Mouse (Mus musculus) MEL (cell line): Measurements from ENCODE around the gene BC005537. TPM values are rescaled to one million over a fixed set of nuclear protein-coding genes. Genes with fewer than 3 reads are reported as not detected.

Experiments used
- DNase-seq: peaks from one replicate; pipeline ENCODE4 v3.0.0; 2011; ENCODE audit warnings: low read depth, low spot score
- H3K27ac ChIP-seq: 2 replicates; pipeline ENCODE4 v1.5.1; 2012; ENCODE audit warnings: low read depth, mild to moderate bottlenecking, control low read depth, low read length, moderate library complexity; ENCODE audit not compliant: control insufficient read depth
- H3K27me3 ChIP-seq, 2 experiments: fragments of 150-350 bp in 1 of 2; sonication (generic) in 1 of 2; 2 replicates each; pipeline ENCODE4 v1.6.1; 2012; ENCODE audit warnings: low read length in 2 of 2, mild to moderate bottlenecking in 2 of 2, improper control_type of control experiment in 1 of 2, moderate library complexity in 1 of 2; ENCODE audit not compliant: insufficient read depth in 2 of 2, control insufficient read depth in 1 of 2
- H3K36me3 ChIP-seq, 2 experiments: 2 replicates each; pipeline ENCODE4 v1.6.1; 2012 to 2014; ENCODE audit warnings: low read length in 2 of 2, improper control_type of control experiment in 1 of 2, inconsistent platforms in 1 of 2, mild to moderate bottlenecking in 1 of 2; ENCODE audit not compliant: insufficient read depth in 2 of 2, control insufficient read depth in 1 of 2
- H3K4me1 ChIP-seq, 2 experiments: fragments of 150-350 bp in 1 of 2; sonication (generic) in 1 of 2; 2 replicates each; pipeline ENCODE4 v1.6.1; 2012; ENCODE audit warnings: low read length in 2 of 2, improper control_type of control experiment in 1 of 2, mild to moderate bottlenecking in 1 of 2; ENCODE audit not compliant: insufficient read depth in 2 of 2, control insufficient read depth in 1 of 2
- H3K4me3 ChIP-seq, 2 experiments: fragments of 150-350 bp in 1 of 2; sonication (generic) in 1 of 2; 2 replicates each; pipeline ENCODE4 v1.5.1; 2012; ENCODE audit warnings: low read depth in 2 of 2, low read length in 2 of 2, mild to moderate bottlenecking in 2 of 2, moderate library complexity in 2 of 2, control low read depth in 1 of 2, improper control_type of control experiment in 1 of 2; ENCODE audit not compliant: control insufficient read depth in 1 of 2, insufficient read depth in 1 of 2
- H3K79me2 ChIP-seq: 2 replicates; pipeline ENCODE4 v1.6.1; 2012; ENCODE audit warnings: mild to moderate bottlenecking, low read length, moderate library complexity; ENCODE audit not compliant: control insufficient read depth, poor library complexity, insufficient read depth
- H3K9ac ChIP-seq: 2 replicates; pipeline ENCODE4 v1.6.1; 2012; ENCODE audit warnings: low read depth, mild to moderate bottlenecking, control low read depth, low read length, moderate library complexity; ENCODE audit not compliant: control insufficient read depth, poor library complexity, severe bottlenecking
- H3K9me3 ChIP-seq: fragments of 150-350 bp; sonication (generic); replicated peaks from 2 replicates; pipeline ENCODE4 v1.6.1; 2012; ENCODE audit warnings: mild to moderate bottlenecking, low read length, improper control_type of control experiment, moderate library complexity; ENCODE audit not compliant: insufficient read depth
- BHLHE40 ChIP-seq: IDR thresholded peaks from 2 replicates; pipeline ENCODE4 v1.6.1; 2012; ENCODE audit warnings: low read depth, mild to moderate bottlenecking, inconsistent platforms, low read length, improper control_type of control experiment, borderline replicate concordance
- CHD1 ChIP-seq: IDR thresholded peaks from 2 replicates; pipeline ENCODE4 v1.6.1; 2012; ENCODE audit warnings: low read depth, mild to moderate bottlenecking, inconsistent platforms, low read length, improper control_type of control experiment
- CTCF ChIP-seq, 3 experiments: IDR thresholded peaks in 2 of 3; conservative IDR thresholded peaks in 1 of 3; 2 replicates each; pipeline ENCODE4 v1.5.1; 2011 to 2012; ENCODE audit warnings: low read length in 3 of 3, low read depth in 2 of 3, mild to moderate bottlenecking in 2 of 3, improper control_type of control experiment in 1 of 3, inconsistent platforms in 1 of 3, mixed read lengths in 1 of 3, moderate library complexity in 1 of 3; ENCODE audit not compliant: control insufficient read depth in 1 of 3, insufficient read depth in 1 of 3, poor library complexity in 1 of 3, severe bottlenecking in 1 of 3
- E2F4 ChIP-seq: IDR thresholded peaks from 2 replicates; pipeline ENCODE4 v1.6.1; 2011; ENCODE audit warnings: low read depth, low read length, improper control_type of control experiment, borderline replicate concordance
- ELF1 ChIP-seq: IDR thresholded peaks from 2 replicates; pipeline ENCODE4 v1.6.1; 2014; ENCODE audit warnings: low read depth, mild to moderate bottlenecking, inconsistent platforms, low read length, improper control_type of control experiment, moderate library complexity
- KAT2A ChIP-seq: conservative IDR thresholded peaks from 2 replicates; pipeline ENCODE4 v1.6.1; 2012; ENCODE audit warnings: low read depth, low read length, improper control_type of control experiment, inconsistent platforms
- MXI1 ChIP-seq: IDR thresholded peaks from 2 replicates; pipeline ENCODE4 v1.6.1; 2011; ENCODE audit warnings: mild to moderate bottlenecking, low read depth, low read length, improper control_type of control experiment
- MYC ChIP-seq: IDR thresholded peaks from 2 replicates; pipeline ENCODE4 v1.6.1; 2011; ENCODE audit warnings: low read depth, mild to moderate bottlenecking, low read length, improper control_type of control experiment, moderate library complexity
- POLR2A ChIP-seq, 2 experiments: IDR thresholded peaks; 2 replicates each; pipeline ENCODE4 v1.6.1; 2011 to 2012; ENCODE audit warnings: low read length in 2 of 2, mild to moderate bottlenecking in 2 of 2, control low read depth in 1 of 2, improper control_type of control experiment in 1 of 2, low read depth in 1 of 2, moderate library complexity in 1 of 2; ENCODE audit not compliant: control insufficient read depth in 1 of 2, insufficient read depth in 1 of 2, poor library complexity in 1 of 2
- POLR2AphosphoS5 ChIP-seq: IDR thresholded peaks from 2 replicates; pipeline ENCODE4 v1.6.1; 2012; ENCODE audit warnings: low read depth, borderline replicate concordance, mild to moderate bottlenecking, inconsistent platforms, low read length, moderate library complexity, mixed read lengths
- SIN3A ChIP-seq: IDR thresholded peaks from 2 replicates; pipeline ENCODE4 v1.6.1; 2012; ENCODE audit warnings: low read length, improper control_type of control experiment, inconsistent platforms
- UBTF ChIP-seq: IDR thresholded peaks from 2 replicates; pipeline ENCODE4 v1.6.1; 2012; ENCODE audit warnings: low read depth, mild to moderate bottlenecking, inconsistent platforms, low read length, improper control_type of control experiment, moderate library complexity, borderline replicate concordance; ENCODE audit not compliant: insufficient read depth
- ZNF384 ChIP-seq: IDR thresholded peaks from 2 replicates; pipeline ENCODE4 v1.6.1; 2012; ENCODE audit warnings: low read depth, mild to moderate bottlenecking, inconsistent platforms, low read length, improper control_type of control experiment
- polyA plus RNA-seq, 2 experiments: library from polyadenylated mRNA; stranded (reverse) in 1 of 2; unstranded in 1 of 2; fragments of >175 nt in 1 of 2; fragments of >200 nt in 1 of 2; gene quantifications; 2 replicates each; pipeline versions ENCODE4 v1.2.1 to v1.2.4; 2012; ENCODE audit warnings: low replicate concordance in 2 of 2, low read depth in 1 of 2; ENCODE audit not compliant: insufficient read length in 2 of 2, insufficient read depth in 1 of 2, missing spikeins in 1 of 2
- total RNA-seq: library from RNA; depleted of rRNA; stranded (reverse); fragments of 300-350 nt; gene quantifications from 2 replicates; pipeline ENCODE4 v1.2.3, GENCODE M21; 2012; rRNA removed

Gene BC005537
- 32.7 and 39.5 TPM in 2 replicates for total RNA-seq
- polyA plus RNA-seq, result 10 to 100 TPM; 48.8 to 62.6 TPM

GRCm38 (mm10) chr13:24801308-24801921, at the start of gene BC005537:
Gene BC005537, plus strand, starts transcription at chr13:24801657.
- Histone ChIP-seq H3K9me3 (no peaks in the 10 kb centered on the region), H3K4me3 (peak within 1 kb of the TSS; percentile 87 to 100), H3K36me3 (peaks cover 19 to 25% of the 10 kb centered on the region in 2 experiments), H3K9ac (peak within 1 kb of the TSS; percentile 98), H3K27me3 (no peaks in the 10 kb centered on the region), H3K27ac (peak within 1 kb of the TSS; percentile 98), H3K79me2 (peaks cover 44% of the 10 kb centered on the region), H3K4me1 (peaks cover 8 to 10% of the 10 kb centered on the region in 2 experiments)
- no peak for DNase-seq
- TF ChIP-seq KAT2A (no peak), CTCF (IDR thresholded peaks at IDR 0.05 in 2 of 3, conservative IDR thresholded peaks at IDR 0.05 in 1 of 3; ENCODE audit: control insufficient read depth in 1 of 3, insufficient read depth in 1 of 3, low read depth in 2 of 3, low read length in 3 of 3, poor library complexity in 1 of 3, severe bottlenecking in 1 of 3) (no peak), E2F4 (no peak), CHD1 (no peak), POLR2A (IDR thresholded peaks at IDR 0.05; ENCODE audit: control insufficient read depth in 1 of 2, insufficient read depth in 1 of 2, low read depth in 1 of 2, low read length in 2 of 2, poor library complexity in 1 of 2) (peak; percentile 13 to 16; a peak in 2 of 4 replicates), POLR2AphosphoS5 (0 out of 2 replicates have a peak, but pooled peaks have one; percentile 57), UBTF (no peak), SIN3A (peak; percentile 9; the same call in 1 of the 2 replicates), MXI1 (peak; percentile 9; the same call in 1 of the 2 replicates)

- Histone ChIP-seq H3K4me3 (no peak overlapping the region), H3K79me2 (peaks cover 26% of the 10 kb centered on the region), H3K27me3 (no peaks in the 10 kb centered on the region), H3K9ac (no peak overlapping the region), H3K36me3 (peaks cover 31 to 35% of the 10 kb centered on the region in 2 experiments), H3K27ac (no peak overlapping the region), H3K9me3 (no peaks in the 10 kb centered on the region), H3K4me1 (peaks cover 0 to 20% of the 10 kb centered on the region in 2 experiments; a peak in 3 of 4 replicates)
- DNase-seq, result no peak
- TF ChIP-seq MYC (no peak), KAT2A (no peak), ZNF384 (no peak), ELF1 (no peak), MXI1 (no peak), BHLHE40 (no peak), E2F4 (no peak), SIN3A (no peak)
Measured at GRCm38 (mm10) chr13:24756756-24757155, 44.7 kb upstream of the BC005537 start.
